Mouse (Mus musculus) heart, postnatal 0 days (tissue): ENCODE data around the gene Schip1.

Source experiments
- CTCF ChIP-seq: IDR thresholded peaks from 2 replicates; pipeline ENCODE4 v1.5.1; 2016; ENCODE audit warnings: antibody characterized with exemption, control low read depth, low read depth
- EP300 ChIP-seq: IDR thresholded peaks from 2 replicates; pipeline ENCODE4 v1.6.1; 2016; ENCODE audit warnings: antibody characterized with exemption, low read depth

DNA sequence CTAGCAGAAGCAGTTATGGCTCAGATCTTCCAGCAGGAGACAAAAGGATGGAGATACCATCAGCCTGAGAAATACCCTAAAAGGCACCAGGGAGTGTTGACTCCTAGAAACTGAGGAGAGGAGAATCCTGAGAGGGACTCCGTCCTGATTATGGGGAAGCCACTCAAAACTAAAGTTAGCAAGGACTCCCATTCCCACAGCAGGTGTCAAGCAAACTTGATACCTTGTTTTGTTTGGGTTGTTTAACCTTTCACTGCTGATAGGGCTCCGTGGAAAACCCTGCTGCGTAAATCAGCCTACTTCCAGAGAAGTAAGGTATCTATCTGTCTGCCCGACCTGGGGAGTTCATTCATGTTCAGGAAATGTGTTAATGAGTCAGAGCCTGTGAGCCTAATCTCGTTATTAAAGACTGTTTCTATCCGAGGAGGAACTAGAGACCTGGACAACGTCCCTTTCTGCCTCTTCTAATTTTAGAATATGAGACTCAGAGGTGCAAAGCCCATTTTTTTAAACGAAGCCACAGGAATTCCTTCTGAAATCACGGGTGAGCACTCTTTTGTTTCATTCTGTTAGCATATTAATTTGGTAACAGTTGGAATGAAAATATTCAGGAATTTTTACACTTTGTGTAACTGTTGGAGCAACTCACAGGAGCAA, 593.1 kb downstream of the Schip1 start:
- TF ChIP-seq CTCF: no peak
- TF ChIP-seq EP300: no peak
